Mouse (Mus musculus): ENCODE measurements at regions not wholly inside any gene's neighbourhood (a gene's known extent, or its start where the extent isn't known, plus 50 kb on each side); places are given as distances from the start of the nearest gene placed in this dataset.

DNA sequence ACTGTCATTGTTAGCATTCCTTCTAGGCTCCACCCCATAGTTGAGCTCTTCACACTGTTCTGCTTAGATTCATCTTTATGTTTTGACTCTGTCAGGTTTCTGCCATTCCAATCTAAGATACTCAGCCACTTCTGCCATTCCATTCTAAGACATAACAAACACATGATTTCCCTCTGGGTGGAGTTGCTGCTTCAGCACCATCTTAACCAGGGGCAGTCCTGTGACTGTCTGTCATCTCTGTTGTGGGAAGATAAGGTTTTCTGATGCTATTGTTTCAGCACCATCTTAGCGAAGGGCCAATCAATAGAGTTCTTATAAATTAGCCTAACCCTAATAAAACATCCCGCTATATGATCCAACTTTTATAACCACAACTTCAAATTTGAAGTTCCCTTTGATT lies 176.6 kb upstream of the Egfl6 start:
- TF ChIP-seq CTCF (IDR thresholded peaks at IDR 0.05; ENCODE audit: low read depth, low read length), result no peak
- no peak for TF ChIP-seq POLR2A (IDR thresholded peaks at IDR 0.05; ENCODE audit: borderline replicate concordance, low read depth, low read length)
